Mouse (Mus musculus) right cerebral cortex, postnatal 10 days (tissue): ENCODE data around the gene Fmn2.

Experiments
- DNase-seq, 2 experiments: peaks; one replicate each; pipeline ENCODE4 v3.0.0; 2021; ENCODE audit warnings: low spot score in 2 of 2

Gene Fmn2

DNA sequence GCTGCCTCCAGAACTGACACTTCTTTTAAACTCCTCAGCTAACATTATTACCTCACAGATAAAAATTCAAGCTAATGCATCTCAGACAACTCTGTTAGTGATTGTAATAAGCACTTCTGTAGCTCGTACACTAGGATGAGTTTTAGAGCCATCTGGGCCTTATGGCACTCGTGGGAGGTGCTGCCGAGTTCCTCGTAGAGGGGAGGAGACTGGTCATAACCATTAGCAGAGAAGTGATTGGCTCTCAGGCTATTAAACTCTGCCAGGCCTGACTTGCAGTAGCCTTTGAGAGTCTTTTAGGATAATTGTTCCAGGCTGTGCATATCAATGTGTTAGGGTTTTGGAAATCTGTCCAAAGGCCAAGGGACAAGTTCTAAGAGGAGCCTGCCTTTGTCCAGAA, 55.6 kb downstream of the Fmn2 start:
- no peak for DNase-seq

DNA sequence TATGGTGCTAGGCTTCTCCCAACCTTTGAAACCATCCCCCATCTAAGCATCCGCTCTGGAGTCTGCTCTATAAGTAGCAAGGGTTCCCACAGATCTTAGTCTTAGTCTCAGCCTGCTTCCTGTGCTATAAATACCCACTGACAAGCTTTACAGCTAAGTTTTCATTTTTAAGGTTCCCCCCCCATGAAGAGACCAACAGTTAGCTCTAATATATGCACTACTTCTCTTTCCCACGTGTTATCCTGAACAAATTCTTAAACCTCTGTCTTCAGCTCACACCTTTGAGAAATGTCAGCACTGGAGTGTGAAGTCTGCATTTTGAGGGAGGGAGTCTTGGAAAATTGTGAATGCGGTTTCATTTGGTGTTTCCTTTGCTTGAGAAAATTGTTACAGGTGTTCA, 56.2 kb downstream of the Fmn2 start:
- peak in 1 of 2 experiments; percentile 44 for DNase-seq

DNA sequence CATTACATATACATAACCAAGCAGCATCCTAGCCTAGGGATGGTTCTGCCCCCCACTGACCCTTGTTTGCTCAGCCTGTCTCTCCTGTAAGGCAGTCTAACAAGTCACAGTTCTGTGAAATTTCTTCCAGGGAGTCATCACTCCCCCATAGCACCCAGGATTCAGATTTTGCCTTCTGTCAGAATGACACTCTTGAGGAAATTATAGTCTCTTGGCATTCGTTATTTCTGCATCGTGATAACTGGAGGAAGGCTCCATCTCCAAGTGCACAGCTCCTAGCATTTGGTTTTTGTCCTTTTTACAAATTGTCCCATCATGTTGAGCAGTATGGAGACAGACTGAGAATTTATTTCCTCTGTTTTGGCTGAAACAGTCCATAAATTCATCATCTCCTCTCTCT, 56.9 kb downstream of the Fmn2 start:
- peak in 1 of 2 experiments; percentile 40 for DNase-seq

DNA sequence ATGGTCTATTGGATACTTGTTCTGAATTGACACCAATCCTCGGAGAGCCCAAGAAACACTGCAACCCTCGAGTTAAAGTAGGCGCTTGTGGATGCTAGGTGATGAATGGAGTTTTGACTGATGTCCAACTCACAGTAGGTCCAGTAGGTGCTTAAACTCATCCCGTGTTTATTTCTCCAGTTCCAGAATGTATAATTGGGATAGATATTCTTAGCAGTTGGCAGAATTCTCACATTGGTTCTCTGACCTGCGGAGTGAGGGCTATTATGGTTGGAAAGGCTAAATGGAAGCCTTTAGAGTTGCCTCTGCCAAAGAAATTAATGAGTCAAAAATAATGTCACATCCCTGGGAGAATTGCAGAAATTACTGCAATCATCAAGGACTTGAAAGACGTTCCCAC, 62.9 kb downstream of the Fmn2 start:
- no peak for DNase-seq

DNA sequence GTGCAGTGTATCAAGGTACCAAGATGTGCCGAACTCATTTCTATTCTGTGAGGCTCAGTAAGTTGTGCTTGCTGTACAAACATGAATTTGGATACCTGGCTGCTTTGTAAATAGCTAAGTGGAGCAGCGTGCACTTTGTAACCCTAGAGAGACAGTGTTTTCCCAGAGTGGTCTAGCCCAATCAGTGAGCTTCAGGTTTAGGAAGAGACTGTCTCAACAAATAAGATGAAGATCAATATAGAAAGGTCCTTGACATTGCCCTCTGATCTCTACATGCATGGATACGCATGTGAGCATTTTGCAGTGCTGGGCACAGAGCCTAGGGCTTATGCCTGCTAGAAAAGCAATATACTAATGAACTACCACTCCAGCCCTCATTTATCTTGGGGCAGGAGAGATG, 67.0 kb downstream of the Fmn2 start:
- DNase-seq: no peak

DNA sequence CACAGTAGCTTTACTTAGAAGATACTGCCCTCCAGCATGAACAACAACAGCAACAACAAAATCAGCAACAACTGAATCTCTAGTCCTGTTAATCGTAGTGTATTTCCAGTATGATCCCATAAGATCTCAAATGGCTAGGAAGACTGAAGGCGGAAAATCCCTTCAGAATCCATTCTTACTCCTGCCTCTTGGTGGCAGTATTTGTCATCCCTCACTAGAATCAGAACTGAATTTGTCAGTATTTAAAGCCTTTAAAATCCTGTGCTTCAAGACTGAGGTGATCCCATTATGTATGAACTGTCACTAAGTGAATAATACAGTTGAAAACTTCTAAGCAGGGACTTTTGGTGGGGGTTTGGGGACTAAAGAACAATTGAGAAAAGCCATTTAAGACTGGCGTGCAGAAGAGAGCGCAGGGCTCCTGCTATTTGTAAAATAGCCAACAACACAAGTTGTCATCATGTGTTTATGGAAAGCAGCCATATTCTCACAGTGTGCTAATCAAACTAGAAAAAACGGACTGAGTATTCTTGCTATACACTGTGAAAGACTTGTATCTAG, 90.9 kb downstream of the Fmn2 start:
- no peak for DNase-seq

DNA sequence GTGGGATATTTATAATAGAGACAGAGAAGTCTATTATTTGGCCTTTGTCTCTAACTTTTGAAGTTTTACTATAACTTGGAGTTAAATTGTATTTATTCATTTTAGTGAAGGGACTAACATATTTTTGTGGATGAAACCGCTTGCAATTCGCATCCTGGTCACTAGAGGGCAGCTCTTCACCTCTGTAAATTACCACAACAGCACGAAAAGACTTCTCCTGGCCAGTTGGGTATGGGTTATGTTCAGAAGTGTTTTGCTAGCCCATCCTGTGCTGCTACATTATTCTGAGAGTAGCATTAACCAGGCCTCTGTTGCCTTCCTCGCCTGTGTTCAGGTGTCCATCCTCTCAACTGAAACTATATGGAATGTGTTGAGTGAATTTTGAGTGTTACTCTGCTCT, 93.4 kb downstream of the Fmn2 start:
- peak; percentile 69 to 82 for DNase-seq

DNA sequence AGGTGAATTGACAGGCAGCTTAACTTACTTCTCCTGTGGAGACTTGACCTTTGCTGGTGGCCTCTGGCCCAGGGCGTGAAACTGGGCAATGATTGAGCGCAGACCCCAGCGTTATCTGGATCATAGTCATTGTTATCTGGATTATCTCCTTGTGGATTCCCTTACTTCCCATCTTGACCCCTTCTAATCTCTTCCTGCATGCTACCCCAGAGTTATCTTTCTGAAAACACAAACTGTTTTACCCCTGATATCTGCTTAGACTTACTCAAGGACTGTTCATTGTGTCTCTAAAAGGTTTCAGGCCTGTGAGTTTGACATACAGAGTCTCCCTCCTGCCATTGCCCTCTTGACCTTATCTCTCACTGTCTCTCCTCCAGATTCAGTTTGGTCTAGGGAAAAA, 95.9 kb downstream of the Fmn2 start:
- no peak for DNase-seq

DNA sequence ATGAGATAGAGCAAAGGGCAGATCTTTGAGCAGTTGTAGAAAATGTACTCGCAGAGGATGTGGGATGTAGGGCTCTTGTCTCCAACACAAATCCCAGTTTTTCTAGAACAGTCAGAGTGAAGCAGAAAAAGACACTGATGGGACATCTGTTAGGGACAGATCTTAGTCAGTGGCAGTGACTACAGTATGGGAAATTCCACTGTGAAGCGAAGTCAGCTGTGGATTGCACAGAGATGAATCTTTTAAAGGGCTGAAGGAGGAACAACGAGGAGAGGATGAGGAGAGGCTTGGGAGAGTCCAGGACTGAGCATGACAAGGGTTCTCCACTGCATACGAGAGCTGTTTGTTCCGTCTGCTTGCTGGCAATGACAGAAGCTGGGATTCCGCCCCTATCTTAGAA, 96.6 kb downstream of the Fmn2 start:
- no peak for DNase-seq

DNA sequence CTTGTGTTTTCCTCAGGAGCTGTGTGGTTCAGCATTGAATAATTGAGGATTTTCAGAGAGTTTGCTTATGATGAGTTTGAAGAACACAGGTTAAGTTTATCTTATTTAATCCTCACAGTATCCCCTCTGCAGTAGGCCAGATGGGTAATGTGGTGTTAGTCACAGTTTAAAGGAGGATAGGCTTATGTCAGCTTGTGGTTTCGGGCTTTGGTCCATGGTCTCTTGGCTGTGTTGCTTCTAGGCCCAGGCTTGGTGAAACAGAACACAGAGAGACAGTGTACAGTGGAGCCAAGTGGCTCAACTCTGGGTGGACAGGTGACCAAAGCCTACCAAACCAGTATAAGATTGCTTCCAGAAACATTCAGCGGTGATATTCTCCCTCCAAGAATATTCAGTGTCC, 98.4 kb downstream of the Fmn2 start:
- DNase-seq: no peak

DNA sequence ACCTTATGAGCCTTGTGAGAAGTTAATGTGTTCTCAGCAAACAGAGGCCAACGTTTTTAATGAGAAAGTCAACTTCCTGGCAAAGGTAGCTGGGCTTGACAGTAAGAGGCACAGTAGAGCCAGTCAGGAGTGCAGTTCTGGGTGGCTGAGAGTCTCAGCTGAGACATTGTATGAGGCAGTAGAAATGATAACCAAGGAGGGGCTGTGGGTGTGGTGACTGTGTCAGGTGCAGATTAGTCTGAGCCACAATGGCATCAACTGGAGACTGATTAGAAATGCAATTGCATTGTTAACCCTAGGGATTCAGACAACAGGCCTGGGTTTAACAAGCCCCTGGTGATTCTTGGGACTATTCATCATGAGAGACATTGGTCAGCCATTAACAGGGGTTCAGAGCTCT, 99.0 kb downstream of the Fmn2 start:
- no peak for DNase-seq

DNA sequence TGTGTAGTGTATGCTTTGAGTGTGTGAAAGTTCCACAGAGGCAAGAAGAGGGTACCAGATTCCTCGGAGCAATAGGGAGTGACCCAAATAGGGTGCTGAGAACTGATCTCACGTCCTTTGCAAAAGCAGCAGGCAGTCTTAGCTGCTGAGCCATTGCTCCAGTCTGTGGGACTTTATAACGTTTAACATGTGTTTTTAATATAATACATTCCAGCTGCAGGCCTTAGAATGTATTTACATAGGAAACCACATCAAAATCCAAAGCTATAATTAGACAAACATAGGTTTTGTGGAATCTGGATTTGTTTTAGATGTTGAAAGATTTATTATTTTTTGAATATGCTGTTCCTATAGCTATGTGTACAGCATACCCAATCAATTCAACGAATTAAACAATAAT, 115.7 kb downstream of the Fmn2 start:
- DNase-seq: no peak

DNA sequence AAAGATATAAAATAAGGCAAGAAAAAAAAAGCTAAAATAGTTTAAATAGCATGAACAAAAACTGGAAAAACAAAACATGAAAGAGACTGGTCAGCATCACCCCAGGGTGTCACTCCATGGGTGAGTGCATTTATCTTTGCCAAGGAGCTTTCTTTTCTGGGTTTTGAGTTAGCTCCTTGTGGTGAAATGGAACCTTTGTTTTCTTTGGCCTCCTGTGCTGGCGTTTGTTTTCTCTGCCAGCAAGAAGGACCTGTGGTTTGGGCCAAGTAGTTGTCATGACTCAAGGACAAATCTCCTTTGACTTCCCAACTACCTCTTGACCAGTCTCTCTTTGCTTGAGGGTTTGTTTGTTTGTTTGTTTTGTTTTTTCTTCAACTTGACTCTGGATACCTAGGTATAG, 119.9 kb downstream of the Fmn2 start:
- no peak for DNase-seq

DNA sequence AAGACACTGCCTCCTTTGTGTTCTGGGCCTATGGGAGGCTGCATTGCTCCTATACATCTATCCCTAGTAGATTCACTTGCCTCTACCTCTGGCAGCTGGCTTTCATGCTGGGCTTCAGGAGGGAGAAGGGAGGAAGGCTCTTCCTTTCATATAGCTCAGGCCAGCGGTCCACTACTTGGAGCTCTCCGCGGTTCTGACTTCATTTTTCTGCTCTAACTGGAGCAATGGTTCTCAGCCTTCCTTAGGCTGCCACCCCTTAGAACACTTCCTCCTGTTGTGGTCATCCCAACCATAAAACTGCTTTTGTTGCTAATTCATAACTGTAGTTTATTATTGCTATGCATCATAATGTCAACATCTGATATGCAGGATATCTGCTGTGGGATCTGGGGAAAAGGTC, 121.4 kb downstream of the Fmn2 start:
- DNase-seq: no peak

DNA sequence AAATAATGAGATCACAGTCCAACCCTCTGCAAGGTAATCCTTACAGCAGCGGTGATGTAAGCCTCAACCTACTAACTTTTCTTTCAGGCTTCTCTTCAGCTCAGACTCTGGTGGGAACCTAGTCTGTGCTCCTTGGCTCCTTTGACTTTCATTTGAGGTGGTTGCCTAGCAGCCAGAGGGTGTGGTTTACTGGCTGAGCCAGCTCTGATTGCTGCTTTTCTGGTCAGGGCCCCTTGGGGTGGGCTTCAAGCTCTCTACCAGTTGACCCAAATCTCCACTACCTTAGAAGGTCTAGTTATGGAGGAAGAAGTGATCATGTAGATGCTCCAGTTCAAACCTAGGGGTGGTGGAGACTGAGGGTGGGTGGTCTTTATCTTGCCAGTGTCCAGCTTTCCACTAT, 128.4 kb downstream of the Fmn2 start:
- no peak for DNase-seq

DNA sequence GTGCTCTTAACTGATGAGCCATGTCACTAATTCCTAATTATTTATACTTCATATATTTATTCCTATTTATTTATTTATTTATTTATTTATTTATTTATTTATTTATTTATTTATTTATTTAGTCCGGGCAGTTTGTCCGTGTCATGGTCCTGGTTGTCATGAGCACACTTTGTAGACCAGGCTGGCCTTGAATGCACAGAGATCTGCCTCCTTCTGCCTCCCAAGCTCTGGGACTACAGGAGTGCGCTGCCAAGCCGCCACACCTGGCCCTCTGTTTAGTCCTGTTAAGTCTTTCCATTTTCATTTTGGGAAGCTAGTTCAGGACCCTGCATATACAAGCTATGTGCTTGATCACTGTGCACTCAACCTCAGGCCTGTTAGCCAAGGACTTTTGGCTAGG, 134.7 kb downstream of the Fmn2 start:
- no peak for DNase-seq

DNA sequence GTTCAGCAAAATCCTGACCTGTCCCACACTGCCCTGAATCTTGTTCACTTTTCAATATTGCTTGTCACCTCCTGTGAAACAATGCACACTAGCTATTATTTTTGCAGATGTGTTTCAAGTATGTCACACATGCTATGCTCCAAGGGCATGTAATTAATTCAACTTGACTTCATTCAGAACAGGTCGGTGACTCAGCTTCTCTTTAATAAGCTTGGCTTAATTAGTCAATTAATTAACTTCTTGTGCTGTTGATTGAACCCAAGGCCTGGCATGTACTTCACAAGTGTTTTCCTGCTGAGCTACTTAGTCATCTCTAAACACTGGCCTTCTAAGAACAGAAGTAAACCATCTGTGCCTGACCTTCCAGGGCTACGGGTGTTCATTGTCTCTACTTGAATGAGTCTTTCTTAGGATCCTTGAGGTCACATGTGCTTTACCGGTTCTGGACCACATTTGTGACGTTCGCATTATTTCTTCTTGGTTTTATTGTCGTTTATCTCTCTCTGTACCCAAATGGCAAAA, 136.0 kb downstream of the Fmn2 start:
- DNase-seq: no peak

DNA sequence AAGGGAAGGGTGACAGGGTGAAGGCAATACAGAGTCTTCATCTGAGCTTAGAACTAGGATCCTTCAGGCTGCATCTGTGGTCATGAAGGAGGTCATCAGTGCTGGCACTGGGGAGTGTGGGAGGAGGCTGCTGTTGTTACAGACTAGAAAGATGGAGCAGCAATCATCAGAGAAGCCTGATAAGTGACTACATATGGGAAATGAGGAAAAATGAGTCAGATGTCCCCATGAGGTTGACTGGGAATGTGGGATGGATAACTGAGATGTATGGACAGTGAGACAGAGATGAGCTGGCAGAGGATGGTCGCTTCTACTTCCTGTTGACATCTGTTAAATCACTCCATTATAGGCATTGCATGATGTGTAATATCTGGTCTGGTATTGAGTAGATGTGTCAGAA, 139.3 kb downstream of the Fmn2 start:
- no peak for DNase-seq

DNA sequence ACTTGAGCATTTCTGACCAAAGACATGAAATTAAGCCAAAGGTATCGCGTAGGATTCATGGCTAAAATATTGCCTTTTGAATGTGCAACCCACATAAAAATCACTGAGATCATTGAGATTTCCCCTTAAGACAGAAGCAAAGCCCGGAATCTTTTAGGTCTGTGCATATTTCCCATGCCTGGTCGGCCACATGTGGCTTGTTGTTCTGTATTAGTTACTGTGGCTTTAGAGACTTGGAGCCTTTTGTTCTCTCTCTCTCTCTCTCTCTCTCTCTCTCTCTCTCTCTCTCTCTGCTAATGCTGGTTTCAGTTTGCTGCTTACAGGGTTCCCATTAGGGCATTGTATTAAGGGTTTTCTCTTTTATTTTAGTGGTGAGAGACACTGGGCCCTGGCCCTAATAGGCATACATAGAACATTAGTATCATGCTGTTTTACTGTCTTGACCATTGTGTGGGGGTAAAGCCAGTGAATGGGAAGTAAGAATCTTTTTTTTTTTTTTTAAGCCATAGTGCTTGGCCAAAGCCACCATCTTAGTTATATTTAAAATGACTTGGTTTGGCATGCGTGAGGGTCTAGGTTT, 141.9 kb downstream of the Fmn2 start:
- DNase-seq: no peak

DNA sequence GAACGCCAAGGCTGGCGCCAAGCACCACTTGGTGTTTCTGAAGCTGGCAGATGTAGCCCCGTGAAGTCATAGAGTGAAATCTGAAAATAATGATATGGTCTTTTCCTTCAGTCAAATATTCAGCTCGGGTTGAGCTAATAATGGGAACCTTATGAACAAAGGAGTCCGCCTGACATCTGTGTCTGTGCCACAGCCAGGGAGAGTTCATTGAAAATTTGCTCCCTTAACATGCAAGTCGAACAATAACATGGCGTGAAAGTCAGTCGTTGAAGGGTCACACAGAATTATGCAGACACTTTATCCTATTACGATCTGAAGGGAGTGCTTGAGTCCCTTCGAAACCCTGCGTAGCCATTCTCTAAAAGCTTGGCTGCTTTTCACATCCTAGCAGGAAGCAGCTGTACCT, 147.8 kb downstream of the Fmn2 start:
- DNase-seq: no peak

DNA sequence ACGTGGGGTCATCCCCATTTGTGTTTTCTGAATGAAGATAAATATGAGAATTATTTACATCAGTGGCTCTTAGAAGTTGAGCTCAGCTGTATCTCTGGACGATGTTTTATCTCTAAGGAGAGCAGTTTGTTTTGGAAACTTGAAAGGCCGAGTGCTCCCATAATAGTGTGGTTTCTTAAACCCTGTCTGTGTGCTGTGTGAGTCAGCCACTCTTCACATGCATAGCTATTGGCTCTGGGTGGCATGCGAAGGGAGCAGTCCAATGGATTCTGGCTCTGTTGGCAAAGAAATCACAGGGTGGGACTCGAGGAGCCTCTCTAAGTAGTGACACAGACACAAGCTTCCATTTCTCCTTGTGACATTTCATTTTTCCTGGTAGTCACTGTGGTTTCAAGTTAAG, 152.9 kb downstream of the Fmn2 start:
- no peak for DNase-seq

DNA sequence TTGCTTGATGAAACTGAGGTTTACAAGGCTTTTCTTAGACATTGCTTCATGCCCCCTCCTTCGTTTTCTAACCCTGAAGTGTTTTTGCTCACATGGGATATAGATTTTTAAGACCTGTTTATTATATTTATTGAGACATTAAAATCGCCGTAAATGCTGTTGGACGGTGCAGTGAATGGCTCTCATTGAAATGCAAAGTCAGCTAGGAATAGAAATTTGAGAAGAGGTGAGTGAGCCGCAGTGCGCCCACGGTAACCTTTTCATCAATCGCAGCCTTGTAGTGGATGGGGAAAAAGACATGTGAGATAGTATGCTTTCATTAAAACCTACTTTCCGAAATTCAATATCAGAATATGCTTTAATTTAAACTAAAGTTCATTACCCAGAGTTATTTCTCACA, 153.7 kb downstream of the Fmn2 start:
- DNase-seq: no peak

DNA sequence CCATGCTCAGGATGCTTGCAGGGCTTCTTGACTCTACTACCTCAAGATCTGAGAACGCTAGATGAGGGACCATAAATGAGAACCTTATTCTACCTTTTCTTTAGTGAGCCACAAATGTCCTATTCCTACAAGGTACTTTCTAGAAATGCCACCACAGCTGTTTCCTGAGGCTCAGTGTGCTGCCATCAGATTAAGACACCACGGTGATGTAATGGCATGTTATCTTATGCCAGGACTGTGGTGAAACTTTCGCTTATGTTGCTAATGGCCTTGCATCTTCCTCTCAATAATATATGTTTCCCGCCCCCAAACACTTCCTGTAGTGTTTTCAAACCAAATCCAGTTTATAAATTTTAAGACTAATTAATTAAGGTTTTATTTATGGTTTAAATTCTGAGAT, 154.9 kb downstream of the Fmn2 start:
- no peak for DNase-seq
